8 mouse cellular contexts compared by ENCODE assay signal in genomic region chr6:127945725-127946124, GRCm38 (mm10). TPM values are rescaled to one million over a fixed set of nuclear protein-coding genes. Genes with fewer than 3 reads are reported as not detected.
A peak's percentile ranks its signal among the peaks of the same experiment; 100 is the strongest.
DNase-seq lines count a peak whose midpoint lies in the region; ATAC-seq lines count a peak whose summit lies in the region.

No protein-coding gene starts in this region.

- H3K9ac ChIP-seq in midbrain, embryonic 14.5 days (replicated peaks; ENCODE audit: low read length) = no peak overlapping the region

- H3K4me2 ChIP-seq in midbrain, embryonic 14.5 days (ENCODE audit: low read length) = no peak overlapping the region

- ATAC-seq in midbrain, embryonic 14.5 days (ENCODE audit: low FRiP score, low TSS enrichment) = peak; percentile 65; the same call in 1 of the 2 replicates

- peak; percentile 55 for DNase-seq in 416B (ENCODE audit: low read depth)
- peak; percentile 50 for DNase-seq in adrenal gland, adult 8-10 months
- DNase-seq in embryo, embryonic 11 days = peak; percentile 85
- DNase-seq in gastrocnemius, postnatal 10 days = peak; percentile 75
- DNase-seq in kidney, adult 11 months = peak; percentile 45
- DNase-seq in left cerebral cortex, postnatal 25 days (ENCODE audit: low spot score in 2 of 2) = peak; percentile 79 to 87
- peak; percentile 91 for DNase-seq in midbrain, embryonic 14.5 days
- peak; percentile 53 for DNase-seq in splenic B cell, adult 2 months (ENCODE audit: low read depth, low spot score)

- H3K27ac ChIP-seq in midbrain, embryonic 14.5 days (replicated peaks; ENCODE audit: low read depth, low read length) = no peak overlapping the region

- no peak overlapping the region for H3K4me3 ChIP-seq in midbrain, embryonic 14.5 days (replicated peaks; ENCODE audit: low read depth, low read length)

- no peaks in the 10 kb centered on the region for H3K4me1 ChIP-seq in midbrain, embryonic 14.5 days (ENCODE audit: control insufficient read depth, insufficient read depth, low read length)

- intact Hi-C loops in left cerebral cortex, postnatal 25 days (cut with DNase I) = loop anchor here (2.0 to 5.0 kb wide), 4 partner anchors 43 to 403 kb away; partner anchors contain the start of gene Prmt8

- no peaks in the 10 kb centered on the region for H3K27me3 ChIP-seq in midbrain, embryonic 14.5 days (ENCODE audit: control insufficient read depth, insufficient read depth, low read length)
- no peaks in the 10 kb centered on the region for H3K27me3 ChIP-seq in splenic B cell, adult 2 months (ENCODE audit: control insufficient read depth, insufficient read depth, low read length, poor library complexity, severe bottlenecking)

- 59% methylated on average over 9 of the region's 9 CpGs for WGBS in midbrain, embryonic 14.5 days

- no peaks in the 10 kb centered on the region for H3K36me3 ChIP-seq in midbrain, embryonic 14.5 days (ENCODE audit: control insufficient read depth, insufficient read depth, low read length)
- H3K36me3 ChIP-seq in splenic B cell, adult 2 months (ENCODE audit: control insufficient read depth, insufficient read depth, low read length, poor library complexity, severe bottlenecking) = no peaks in the 10 kb centered on the region

- H3K9me3 ChIP-seq in midbrain, embryonic 14.5 days (ENCODE audit: control insufficient read depth, low read length) = no peaks in the 10 kb centered on the region

RNA-seq across cellular contexts. Expression of gene Tspan11, which starts 58.3 kb away (rescaled TPM):
- total RNA-seq in adrenal gland, adult 8-10 months (2022) = 10 to 100 TPM in 2 of 4 experiments, 1 to 10 TPM in 2; 7.3 to 21.2 (median 12.3) TPM
- total RNA-seq in gastrocnemius, postnatal 10 days (2021) = 10 to 100 TPM; 12.7 to 14.0 TPM
- total RNA-seq in left cerebral cortex, postnatal 25 days (2021) = 1 to 10 TPM; 8.9 to 9.0 TPM
- 5.0 and 8.4 TPM in 2 replicates for polyA plus RNA-seq in midbrain, embryonic 14.5 days (2014; fragmentation: Nextera tagmentation; extraction: Ambion mirVana)
